Mouse (Mus musculus): ENCODE measurements around the gene Pgap3. TPM values are rescaled to one million over a fixed set of nuclear protein-coding genes. Genes with fewer than 3 reads are reported as not detected.

Pgap3 gene
- total RNA-seq, 2 experiments from 2014 or later, result 4.4 to 7.2 TPM

DNA sequence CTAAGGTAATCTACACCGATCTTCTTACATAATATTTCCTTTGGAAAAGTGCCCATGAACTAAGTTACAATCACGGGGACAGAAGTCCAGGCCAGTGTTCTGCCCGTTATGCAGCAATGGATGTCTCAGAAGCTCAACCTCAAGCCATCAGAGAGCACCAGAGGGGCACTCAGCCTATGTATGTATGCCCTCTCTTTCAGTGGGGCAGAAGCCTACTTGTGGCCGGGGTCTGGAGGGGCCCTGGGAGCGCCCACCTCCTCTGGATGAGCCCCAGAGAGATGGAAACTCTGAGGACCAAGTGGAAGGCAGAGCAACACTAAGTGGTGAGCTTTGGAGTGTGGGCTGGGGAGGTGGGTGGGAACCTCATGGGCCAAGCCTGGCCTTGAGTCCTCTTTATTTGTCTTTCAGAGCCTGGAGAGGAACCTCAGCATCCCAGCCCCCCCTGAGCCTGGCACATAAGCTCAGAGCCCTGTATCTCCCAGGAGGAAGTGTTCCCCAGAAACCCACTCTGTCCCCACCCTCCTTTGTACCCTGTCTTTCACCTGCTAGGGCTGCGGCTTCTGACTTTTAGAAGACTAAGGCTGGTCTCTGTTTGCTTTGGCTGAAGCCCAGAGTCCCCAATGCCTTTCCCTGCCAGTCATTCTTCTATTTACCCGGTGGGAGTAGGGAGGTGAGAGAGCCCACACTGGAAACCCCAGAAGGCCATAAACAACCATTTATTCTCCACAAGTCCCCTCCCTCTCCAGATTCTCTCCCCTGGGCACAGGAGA lies 43.5 kb downstream of the Pgap3 start:
- DNase-seq, result no peak

DNA sequence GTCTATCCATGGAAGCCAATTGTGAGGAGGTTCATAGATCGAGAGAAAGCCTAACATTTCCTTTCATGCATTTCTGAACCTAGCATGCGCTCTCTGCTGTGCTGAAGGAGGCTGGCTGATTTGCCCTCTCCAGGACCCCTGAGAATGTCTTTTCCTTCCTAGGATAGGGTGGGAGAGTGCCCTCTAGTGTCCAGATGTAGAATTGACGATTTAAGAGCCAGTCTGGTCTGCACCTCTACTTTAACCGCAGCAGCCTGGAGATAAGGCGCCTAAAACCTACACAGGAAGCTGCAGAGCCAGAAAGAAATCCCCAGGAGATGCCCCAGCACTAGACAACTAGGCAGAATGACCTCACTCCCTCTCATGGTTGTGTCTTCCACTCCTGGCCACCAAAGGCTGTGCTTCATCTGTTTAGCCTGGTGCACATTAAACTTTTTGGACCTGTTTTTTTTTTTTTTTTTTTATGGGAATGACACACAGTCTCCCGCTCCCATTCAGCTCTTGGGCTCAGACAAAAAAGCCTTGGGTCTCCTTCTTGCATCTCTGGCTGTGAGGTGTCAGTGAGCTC lies 44.5 kb downstream of the Pgap3 start:
- peak in 1 of 2 experiments; percentile 43 for DNase-seq

DNA sequence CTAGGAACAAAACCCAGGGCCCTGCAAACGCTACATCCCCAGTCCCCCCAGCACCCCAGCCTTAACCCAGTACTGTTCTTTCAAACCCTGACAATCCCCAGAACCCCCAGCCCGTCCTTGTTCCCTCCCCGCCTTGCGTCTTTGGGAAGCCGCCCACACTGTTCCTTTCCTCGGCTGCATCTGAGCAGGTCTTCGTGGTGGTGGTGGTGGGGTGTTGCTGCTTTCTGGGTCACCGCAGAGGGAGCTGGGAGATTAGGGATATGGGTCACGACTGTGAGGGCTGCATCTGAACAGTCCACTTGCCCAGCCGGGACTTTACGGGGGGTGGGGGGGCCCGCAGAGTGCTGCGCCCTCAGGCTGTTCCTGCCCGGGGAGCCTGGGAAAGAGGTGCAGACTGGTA lies 45.8 kb downstream of the Pgap3 start:
- DNase-seq, result no peak

DNA sequence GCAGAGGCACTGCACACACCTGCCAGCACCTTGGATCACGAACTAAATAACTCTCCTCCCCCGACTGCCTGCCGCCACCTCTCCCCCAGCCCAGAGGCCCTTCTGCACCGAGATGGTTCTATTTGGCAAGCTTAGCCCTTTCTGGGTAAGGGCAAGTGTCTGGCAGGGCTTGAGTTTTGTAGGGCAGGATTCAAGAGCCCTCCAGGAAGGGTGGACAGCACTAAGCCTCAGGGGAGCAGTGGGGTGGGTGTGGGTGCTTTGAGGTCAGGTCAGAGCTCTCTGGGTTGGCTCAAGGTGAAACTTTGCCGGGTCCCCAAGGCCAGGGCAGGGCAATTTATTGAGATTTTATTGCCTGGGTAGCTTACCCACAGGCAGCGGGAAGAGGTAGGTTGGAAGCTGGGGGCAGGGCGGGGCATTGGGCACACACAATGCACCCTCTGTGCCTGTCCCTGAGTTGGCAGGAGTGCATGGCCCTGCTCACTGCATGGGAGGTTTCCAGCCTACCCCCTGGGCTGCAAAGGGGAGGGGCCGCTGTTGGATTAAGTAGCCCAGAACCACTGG lies 46.6 kb downstream of the Pgap3 start:
- no peak for DNase-seq

DNA sequence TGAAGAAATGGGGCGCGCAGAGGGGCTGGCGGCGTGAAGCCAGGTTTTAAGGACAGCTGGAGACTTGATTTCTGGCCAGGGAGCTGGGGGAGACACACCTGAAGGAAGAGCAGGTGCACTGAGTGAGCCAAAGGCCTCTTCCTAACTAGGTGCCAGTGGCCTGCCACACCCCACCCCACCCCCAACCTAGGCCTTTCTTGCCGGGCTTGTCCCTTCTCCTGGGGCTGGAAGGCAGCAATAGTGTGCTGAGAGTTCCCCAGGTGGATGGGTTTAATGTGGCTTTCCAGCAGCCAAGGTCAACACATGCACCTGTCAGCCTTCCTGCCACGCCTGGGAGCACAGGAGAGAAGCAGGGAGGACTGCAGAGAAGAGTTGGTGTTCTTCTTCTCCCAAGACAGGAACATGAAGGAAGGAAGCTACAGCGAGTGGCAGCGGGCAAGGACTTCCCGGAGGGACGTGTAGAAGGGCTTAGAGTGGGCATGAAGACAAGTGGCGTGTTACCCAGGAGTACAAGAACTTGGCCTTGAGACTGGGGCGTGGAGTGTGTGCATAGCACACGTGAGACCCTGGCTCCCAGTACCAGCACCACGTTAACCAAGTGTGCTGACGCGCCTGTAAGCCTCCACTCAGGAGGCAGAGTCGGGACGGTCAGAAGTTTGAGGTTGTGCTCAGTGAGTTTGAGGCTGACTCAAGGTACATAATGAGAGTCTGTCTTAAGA lies 47.9 kb downstream of the Pgap3 start:
- no peak for DNase-seq

DNA sequence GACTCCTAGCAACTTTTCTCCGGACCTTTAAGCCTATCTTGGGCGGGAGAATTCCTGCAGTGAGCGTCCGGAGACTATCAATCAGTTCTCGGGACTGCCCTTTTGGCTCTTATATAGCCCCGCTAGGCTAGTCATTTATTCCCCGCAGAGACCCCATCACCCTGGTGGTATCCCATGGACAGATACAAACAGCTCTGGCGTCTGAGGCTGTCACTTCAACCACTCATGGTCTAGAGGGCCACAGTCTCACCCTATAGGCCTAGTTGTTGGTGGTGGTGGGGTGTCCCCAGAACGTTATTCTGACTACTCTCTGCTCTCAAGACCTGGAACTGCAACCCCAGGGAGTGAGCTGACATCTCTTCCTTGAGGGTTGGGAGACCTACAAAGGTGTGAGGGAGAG lies 51.0 kb downstream of the Pgap3 start:
- DNase-seq, result no peak

DNA sequence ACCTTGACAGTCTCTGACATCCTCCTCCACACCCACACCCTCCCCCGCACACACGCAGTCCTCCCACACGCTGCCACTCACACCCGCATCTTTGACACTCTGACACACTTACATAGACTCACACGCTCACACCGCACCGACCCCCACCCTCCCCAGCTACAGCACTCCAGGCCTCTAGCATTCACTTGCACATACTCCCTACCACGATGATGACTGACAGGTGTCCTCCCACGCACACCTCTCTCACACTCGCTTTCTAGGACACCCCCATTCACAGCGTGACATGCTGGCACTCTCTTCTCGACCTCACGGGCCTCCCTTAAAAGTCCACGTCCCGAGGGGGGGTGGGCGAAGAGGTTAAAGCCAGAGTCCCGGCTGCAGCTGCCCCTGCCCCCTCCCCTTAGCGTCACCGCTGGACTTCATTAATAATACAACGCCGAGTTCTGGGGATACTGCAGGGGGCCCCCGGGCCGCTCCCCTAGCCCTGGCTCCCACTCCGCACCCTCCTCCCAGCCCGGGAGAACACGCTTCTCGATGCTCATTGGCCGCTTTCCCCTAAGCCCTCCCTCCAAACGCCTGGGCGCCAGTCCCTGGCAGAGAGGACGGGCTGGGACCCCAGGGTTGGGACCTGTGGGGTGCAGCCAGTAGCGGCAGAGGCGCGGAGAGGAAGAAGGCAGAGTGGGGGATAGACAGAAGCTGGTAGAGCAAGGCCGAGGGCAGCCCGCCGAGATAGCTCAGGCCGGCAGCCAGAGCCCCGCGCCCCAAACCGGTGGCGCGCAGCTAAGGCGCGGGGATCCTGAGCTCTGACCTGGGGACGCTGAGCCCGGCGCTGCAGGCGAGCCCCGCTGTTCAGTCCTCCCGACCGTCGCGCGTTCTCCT lies 52.0 kb downstream of the Pgap3 start, which contains the start of gene Ppp1r1b:
Gene Ppp1r1b, plus strand, starts transcription at position 322 of the 879 bp plus-strand sequence.
- peak; percentile 53 to 71 for DNase-seq

DNA sequence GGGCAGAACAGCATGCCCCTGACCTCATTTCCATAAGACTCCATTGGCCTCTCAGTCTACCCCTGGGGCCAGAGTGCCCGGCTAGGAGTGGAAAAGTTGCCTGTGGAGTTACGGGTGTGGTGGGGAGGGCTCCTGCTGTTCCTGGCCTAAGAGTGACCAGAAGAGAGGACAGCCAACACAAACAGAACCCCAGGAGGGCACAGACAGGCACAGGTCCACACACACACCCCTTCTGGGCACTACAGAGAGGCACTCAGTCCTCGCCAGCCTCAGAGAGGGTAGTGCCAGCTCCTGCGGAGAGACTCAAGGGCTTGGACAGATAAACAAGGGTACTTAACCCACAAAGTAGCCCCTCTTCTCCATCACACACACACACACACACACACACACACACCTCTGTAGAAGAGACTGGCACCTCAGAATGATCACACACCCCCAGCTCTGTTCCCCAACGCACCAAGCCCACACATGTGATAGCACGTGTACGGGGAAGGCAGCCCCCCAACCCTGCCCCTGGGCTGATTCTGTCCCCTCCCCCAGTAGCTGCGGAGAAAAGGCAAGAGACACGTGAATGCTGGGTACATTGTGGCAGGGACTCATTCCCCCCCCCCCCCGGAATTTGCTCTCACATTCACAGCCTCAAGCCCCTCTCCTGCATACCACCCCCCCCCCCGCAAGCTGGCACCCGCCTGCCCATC lies 52.8 kb downstream of the Pgap3 start:
- DNase-seq, result no peak

DNA sequence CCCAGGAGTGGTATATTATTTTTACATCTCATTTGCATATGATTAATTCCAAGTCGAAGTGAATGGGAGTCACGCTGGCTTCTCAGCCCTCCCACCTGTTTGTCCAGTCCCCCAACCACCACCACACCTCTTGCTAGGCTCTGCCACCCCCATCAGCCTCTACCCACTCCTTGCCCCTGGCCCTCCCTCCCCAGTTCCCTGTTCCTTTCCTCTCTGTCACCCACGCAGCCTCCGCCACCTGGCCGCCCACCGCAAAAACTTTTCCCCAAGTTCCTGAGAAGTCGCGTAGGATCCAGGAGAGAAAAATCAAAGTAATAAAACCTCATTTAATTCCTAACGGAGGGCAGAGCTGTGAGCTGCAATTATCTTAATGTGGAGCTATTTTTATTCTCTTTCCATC lies 54.1 kb downstream of the Pgap3 start:
- no peak for DNase-seq

DNA sequence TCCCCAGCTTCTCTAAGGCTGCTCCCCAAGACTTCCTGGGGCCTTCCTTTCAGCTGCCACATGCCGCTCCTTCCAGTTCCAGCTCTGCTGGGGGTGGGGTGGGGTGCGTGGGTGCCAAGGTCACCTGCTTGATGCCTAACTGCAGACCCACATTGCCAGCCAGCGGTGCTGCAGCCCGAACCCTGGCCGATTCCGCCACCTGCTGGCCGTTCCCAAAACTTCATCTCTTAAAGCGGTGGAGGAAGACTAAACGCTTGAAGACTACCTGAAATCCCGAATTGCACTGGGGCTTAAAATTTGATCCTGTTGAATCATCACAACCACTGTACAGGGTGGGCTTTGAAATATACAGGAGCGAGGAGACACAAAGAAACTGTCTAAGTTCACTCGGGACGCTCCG lies 55.0 kb downstream of the Pgap3 start:
- DNase-seq, result peak; percentile 86 to 87

DNA sequence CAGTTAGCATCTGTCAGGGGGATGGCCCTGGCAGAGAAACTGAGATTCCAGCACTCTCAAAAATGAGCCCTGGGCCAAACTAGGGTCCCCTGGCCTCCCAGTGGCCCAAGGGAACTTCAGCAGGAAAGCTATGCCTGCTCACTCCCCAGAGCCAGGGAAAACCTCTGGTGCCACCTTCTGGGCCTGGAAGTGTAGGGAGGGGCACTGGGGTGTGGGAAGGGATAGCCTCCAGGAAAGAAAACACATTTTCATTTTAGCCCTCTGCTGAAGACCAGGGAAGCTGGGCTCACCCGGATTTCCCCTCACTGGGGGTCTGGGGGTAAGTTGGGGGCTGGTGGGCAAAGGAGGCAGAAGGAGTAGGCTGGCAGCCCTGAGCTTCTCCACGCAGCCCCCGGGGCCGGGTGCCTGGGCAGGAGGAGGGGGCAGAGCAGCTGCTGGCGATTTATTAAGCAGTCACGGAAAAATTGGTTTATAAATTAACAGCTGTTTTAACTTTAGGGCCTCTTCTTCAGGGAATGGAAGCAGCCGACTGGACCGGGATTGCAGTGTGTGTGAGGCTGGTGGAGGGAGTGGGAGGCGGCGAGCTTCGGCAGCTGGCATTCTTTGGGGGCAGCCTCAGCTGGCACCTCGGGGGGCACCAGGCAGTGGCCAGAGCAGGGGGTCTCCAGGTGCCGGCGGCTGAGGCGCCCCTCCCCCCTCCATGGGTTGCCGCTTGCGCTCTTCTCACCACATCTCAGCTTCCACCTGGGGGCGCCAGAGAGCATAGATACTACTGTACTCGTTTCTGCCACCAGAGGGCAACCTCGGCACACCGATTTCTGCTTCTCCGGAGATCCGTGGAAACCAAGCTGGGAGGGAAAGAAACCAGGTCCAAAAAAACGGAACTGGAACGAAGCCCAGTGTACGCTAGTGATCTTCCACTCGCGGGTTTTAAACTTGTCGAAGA lies 58.0 kb downstream of the Pgap3 start:
- DNase-seq, result peak; percentile 92

DNA sequence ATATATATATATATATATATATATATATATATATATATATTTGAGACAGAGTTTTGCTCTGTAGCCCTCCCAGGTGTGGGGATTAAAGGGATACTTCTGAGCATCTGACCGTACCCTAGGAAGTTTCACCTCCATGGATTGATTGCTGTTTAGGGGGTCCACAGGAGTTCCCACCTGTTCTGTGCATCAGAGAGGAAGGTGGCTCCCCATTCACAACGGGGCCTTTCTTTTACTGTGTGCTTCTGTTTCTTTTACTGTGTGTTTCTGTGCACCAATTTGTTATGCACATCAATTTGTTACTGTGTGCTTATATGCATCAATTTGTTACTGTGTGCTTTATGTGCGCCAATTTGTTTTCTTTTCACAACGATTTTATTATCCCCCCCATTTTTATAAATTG lies 59.1 kb downstream of the Pgap3 start:
- no peak for DNase-seq

DNA sequence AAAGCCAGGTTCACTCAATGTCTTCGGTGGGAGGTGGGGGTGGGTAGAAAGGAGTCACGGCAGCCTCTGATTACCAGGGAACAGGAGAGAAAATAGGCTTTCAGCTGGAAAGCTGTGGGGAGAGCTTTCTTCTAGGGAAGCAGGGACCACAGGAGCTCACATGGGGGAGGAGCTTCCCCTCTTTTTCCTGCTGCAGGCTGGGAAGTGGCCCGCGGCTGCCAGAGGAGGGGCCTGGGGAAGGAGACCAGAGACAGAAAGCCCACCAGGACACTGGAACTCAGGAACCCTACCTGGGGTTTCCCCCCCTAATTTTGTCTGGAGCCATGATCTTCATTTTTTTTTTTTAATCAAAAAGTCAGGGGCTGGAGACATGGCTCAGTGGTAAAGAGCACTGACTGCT lies 59.7 kb downstream of the Pgap3 start:
- DNase-seq, result no peak

DNA sequence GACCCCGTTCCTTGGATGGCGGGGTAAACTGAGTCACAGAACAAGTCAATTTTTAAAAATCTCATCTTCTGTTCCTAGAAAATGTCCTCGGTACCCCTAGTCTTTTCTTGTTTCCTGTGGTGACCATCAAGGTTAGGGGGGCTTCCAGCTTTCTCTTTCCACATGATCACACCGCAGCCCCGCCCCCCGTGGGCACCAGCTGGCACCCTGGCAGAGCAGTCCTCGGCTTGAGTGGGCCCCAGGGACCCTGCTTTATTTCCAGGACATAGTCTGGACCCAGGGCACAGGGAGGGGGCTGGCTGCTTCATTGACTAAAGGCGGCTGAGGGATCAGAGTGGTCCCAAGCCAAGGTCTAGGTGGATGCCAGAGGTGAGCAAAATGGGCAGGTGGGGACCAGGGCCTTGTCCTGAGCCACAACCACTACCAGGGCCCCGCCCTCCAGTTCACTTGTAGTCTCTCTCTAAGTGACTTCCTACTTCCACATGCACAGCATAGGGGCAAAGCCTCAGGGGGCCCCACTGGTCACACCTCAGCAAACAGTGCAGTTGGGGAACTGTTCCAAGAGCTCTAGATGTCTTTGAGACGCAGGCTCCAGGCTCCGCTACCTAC lies 60.5 kb downstream of the Pgap3 start:
- no peak for DNase-seq

DNA sequence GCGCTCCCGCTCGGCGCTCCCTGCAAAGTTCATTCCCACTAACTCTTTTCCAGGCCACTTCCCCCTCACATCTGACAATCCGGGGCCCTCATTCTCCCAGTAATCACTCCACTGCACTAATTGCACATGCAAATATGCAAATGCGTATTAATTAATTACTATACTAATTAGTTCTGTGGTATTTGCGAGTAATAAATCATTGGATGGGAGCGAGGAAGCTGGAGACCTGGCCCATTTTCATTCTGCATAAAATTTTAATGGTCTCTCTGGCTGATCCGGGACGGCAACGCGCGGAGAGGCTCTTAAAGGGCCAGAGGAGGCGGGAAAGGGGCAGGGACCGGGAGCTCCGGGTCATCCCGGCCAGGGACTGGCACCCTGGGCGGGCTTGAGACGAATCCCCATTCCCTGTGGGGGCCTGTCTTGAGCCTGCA lies 61.2 kb downstream of the Pgap3 start:
- peak in 1 of 2 experiments; percentile 36 for DNase-seq
